Comparison of ENCODE assay signal across 9 mouse cellular contexts in the genomic region with DNA sequence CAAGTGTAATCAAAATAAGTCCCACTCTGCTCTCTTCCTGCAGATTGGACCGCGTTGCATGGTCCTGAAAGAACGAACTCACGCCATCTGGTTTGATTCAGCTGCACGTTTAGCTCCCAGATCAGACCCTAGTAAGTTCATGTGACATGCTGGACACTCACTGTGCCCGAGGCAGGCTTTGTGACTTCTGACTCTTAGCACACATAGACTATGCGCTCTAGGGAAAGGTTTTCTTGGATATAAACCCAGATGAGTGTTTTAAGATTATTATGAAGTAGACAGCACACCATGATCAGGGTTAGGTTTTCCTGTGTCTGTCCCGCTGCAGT. TPM values are rescaled to one million over a fixed set of nuclear protein-coding genes. Genes with fewer than 3 reads are reported as not detected.
A peak's percentile ranks its signal among the peaks of the same experiment; 100 is the strongest.
DNase-seq lines count a peak whose midpoint lies in the region; ATAC-seq and TF ChIP-seq lines count a peak whose summit lies in the region.
"Had no signal": no experiment of that assay in that cellular context is flagged by ENCODE, and none has a peak within 500 bp of the region (broad histone marks: within the 10 kb centered on the region; RNA-seq: fewer than 3 reads in every experiment).

No protein-coding gene starts in this region.

- H3K36me3 ChIP-seq in kidney, postnatal 0 days (ENCODE audit: insufficient read depth, low read length) = no peaks in the 10 kb centered on the region
- H3K36me3 ChIP-seq in embryonic facial prominence, embryonic 12.5 days = no peaks in the 10 kb centered on the region
- H3K36me3 ChIP-seq in hindbrain, embryonic 14.5 days (replicated peaks; ENCODE audit: control insufficient read depth, insufficient read depth) = no peaks in the 10 kb centered on the region
- H3K36me3 ChIP-seq in myocyte (ENCODE audit: control insufficient read depth, insufficient read depth) = no peaks in the 10 kb centered on the region

- no peak for TF ChIP-seq POLR2A in myocyte (IDR thresholded peaks at IDR 0.05; ENCODE audit: insufficient read length, low read depth)

- H3K27ac ChIP-seq in kidney, postnatal 0 days = peak overlapping the region; percentile 55; the same call in 1 of the 2 replicates
- peak overlapping the region; percentile 70 for H3K27ac ChIP-seq in embryonic facial prominence, embryonic 12.5 days
- peak overlapping the region; percentile 27; the same call in 1 of the 2 replicates for H3K27ac ChIP-seq in hindbrain, embryonic 14.5 days

- WGBS in kidney, postnatal 0 days = 24% methylated on average over 8 of the region's 8 CpGs
- 16% methylated on average over 8 of the region's 8 CpGs for WGBS in embryonic facial prominence, embryonic 12.5 days
- whole genome bisulfite sequencing in hindbrain, embryonic 14.5 days = 55% methylated on average over 8 of the region's 8 CpGs

- no peak overlapping the region for H3K9ac ChIP-seq in kidney, postnatal 0 days (ENCODE audit: low read depth, low read length)
- no peak overlapping the region for H3K9ac ChIP-seq in embryonic facial prominence, embryonic 12.5 days
- peak overlapping the region; percentile 13; the same call in 1 of the 2 replicates for H3K9ac ChIP-seq in hindbrain, embryonic 14.5 days

- TF ChIP-seq CTCF in kidney, postnatal 0 days (IDR thresholded peaks at IDR 0.05; ENCODE audit: low read depth) = no peak

- H3K4me2 ChIP-seq in kidney, postnatal 0 days (ENCODE audit: low read length) = peak overlapping the region; percentile 44
- H3K4me2 ChIP-seq in embryonic facial prominence, embryonic 12.5 days (replicated peaks) = peak overlapping the region; percentile 43
- H3K4me2 ChIP-seq in hindbrain, embryonic 14.5 days (replicated peaks) = peak overlapping the region; percentile 30
- peak overlapping the region; percentile 89 for H3K4me2 ChIP-seq in myocyte (ENCODE audit: low read depth)

- 0 out of 2 replicates have a peak overlapping the region, but pooled peaks have one; percentile 2 for H3K4me3 ChIP-seq in kidney, postnatal 0 days (replicated peaks; ENCODE audit: low read depth, low read length)
- H3K4me3 ChIP-seq in embryonic facial prominence, embryonic 12.5 days = 0 out of 2 replicates have a peak overlapping the region, but pooled peaks have one; percentile 12
- H3K4me3 ChIP-seq in hindbrain, embryonic 14.5 days (replicated peaks; ENCODE audit: low read length) = no peak overlapping the region
- H3K4me3 ChIP-seq in myocyte = peak overlapping the region; percentile 5

- no peaks in the 10 kb centered on the region for H3K9me3 ChIP-seq in kidney, postnatal 0 days (replicated peaks; ENCODE audit: low read length)
- H3K9me3 ChIP-seq in embryonic facial prominence, embryonic 12.5 days = no peaks in the 10 kb centered on the region
- H3K9me3 ChIP-seq in hindbrain, embryonic 14.5 days (ENCODE audit: control insufficient read depth, low read length) = 0 out of 2 replicates have a peak, but pooled peaks cover 5% of the 10 kb centered on the region

- H3ac ChIP-seq in myocyte (ENCODE audit: control insufficient read depth, insufficient read length) = no peak overlapping the region

- no peaks in the 10 kb centered on the region for H3K79me2 ChIP-seq in myocyte (ENCODE audit: control insufficient read depth, insufficient read depth)

- ATAC-seq in kidney, postnatal 0 days (replicated peaks; ENCODE audit: low FRiP score, low read depth) = peak; percentile 14; the same call in 1 of the 2 replicates
- ATAC-seq in embryonic facial prominence, embryonic 12.5 days (ENCODE audit: insufficient number of reproducible peaks, insufficient read depth, low FRiP score, low TSS enrichment) = no peak
- ATAC-seq in hindbrain, embryonic 14.5 days (ENCODE audit: low FRiP score) = peak; percentile 39; the same call in 1 of the 2 replicates
- ATAC-seq in megakaryocyte, adult 5-6 weeks (ENCODE audit: poor library complexity, severe bottlenecking) = no peak

- no peak for DNase-seq in kidney, postnatal 0 days (ENCODE audit: low spot score)
- DNase-seq in kidney, adult 8-10 months = no peak
- no peak for DNase-seq in hindbrain, embryonic 14.5 days (ENCODE audit: low spot score)
- DNase-seq in thymus, postnatal 14 days = no peak
- DNase-seq: thymus, postnatal 36 days had no signal

- H3K27me3 ChIP-seq in kidney, postnatal 0 days (ENCODE audit: insufficient read depth, low read length) = no peaks in the 10 kb centered on the region
- H3K27me3 ChIP-seq in embryonic facial prominence, embryonic 12.5 days = no peaks in the 10 kb centered on the region
- no peaks in the 10 kb centered on the region for H3K27me3 ChIP-seq in hindbrain, embryonic 14.5 days (ENCODE audit: control insufficient read depth, insufficient read depth, low read length)
- H3K27me3 ChIP-seq in myocyte (ENCODE audit: control insufficient read depth, insufficient read depth, insufficient read length) = no peaks in the 10 kb centered on the region

- H3K4me1 ChIP-seq in kidney, postnatal 0 days (replicated peaks; ENCODE audit: insufficient read depth, low read length) = peaks cover 16% of the 10 kb centered on the region
- H3K4me1 ChIP-seq in embryonic facial prominence, embryonic 12.5 days = peaks cover 27% of the 10 kb centered on the region
- H3K4me1 ChIP-seq in hindbrain, embryonic 14.5 days (replicated peaks; ENCODE audit: control insufficient read depth, insufficient read depth, low read length) = peaks cover 22% of the 10 kb centered on the region

TF ChIP-seq in myocyte, 11 proteins besides CTCF, POLR2A, EP300 and RAD21:
- no peak for TF ChIP-seq SRF (IDR thresholded peaks at IDR 0.05; ENCODE audit: control insufficient read depth, insufficient read length, low read depth)
- TF ChIP-seq MYOG (IDR thresholded peaks at IDR 0.05; ENCODE audit: control insufficient read depth in 1 of 3, insufficient read depth in 1 of 3, insufficient read length in 2 of 3, low read depth in 2 of 3) = no peak
- no peak for TF ChIP-seq MAX (IDR thresholded peaks at IDR 0.05; ENCODE audit: low read depth)
- no peak for TF ChIP-seq MYOD1 (IDR thresholded peaks at IDR 0.05; ENCODE audit: control insufficient read depth in 1 of 3, insufficient read length in 2 of 3, low read depth in 2 of 3)
- no peak for TF ChIP-seq REST (IDR thresholded peaks at IDR 0.05; ENCODE audit: insufficient read depth, insufficient read length)
- no peak for TF ChIP-seq E2F4 (IDR thresholded peaks at IDR 0.05; ENCODE audit: insufficient read depth)
- no peak for TF ChIP-seq USF1 (IDR thresholded peaks at IDR 0.05; ENCODE audit: low read depth)
- TF ChIP-seq TCF3 (IDR thresholded peaks at IDR 0.05; ENCODE audit: insufficient read length, low read depth) = no peak
- TF ChIP-seq CEBPB (IDR thresholded peaks at IDR 0.05; ENCODE audit: insufficient read depth, poor library complexity, severe bottlenecking) = no peak
- TF ChIP-seq POLR2AphosphoS2 (IDR thresholded peaks at IDR 0.05; ENCODE audit: insufficient read length, low read depth) = no peak

RNA-seq across cellular contexts. Expression of a gene that starts 8.2 kb away (rescaled TPM):
- polyA plus RNA-seq in kidney, postnatal 0 days (2015; fragmentation: Nextera tagmentation; extraction: Ambion mirVana) = not detected in 2 replicates
- not detected in 2 replicates for polyA plus RNA-seq in embryonic facial prominence, embryonic 12.5 days (2016; fragmentation: Nextera tagmentation; extraction: Ambion mirVana)
- polyA plus RNA-seq in hindbrain, embryonic 14.5 days (2014; fragmentation: Nextera tagmentation; extraction: Ambion mirVana) = not detected in 2 replicates
- not detected for polyA plus RNA-seq in myocyte (2012; fragmentation: generic; extraction: Trizol)
- not detected in 2 replicates for total RNA-seq in megakaryocyte, adult 5-6 weeks (2015)
- total RNA-seq in megakaryocyte, adult 5-6 weeks (2017) = not detected in 2 replicates
- polyA plus RNA-seq: frontal cortex, adult 2 months had no signal

Comparison
In these comparisons a context has a peak if more than half of its experiments do, and no peak if none do; other contexts are left out.
1. ATAC-seq: peak in kidney, postnatal 0 days (single experiment) and hindbrain, embryonic 14.5 days (single experiment); none in embryonic facial prominence, embryonic 12.5 days (single experiment) and megakaryocyte, adult 5-6 weeks (single experiment).
2. H3K4me2 ChIP-seq: peak in every context shown above with its lines; median percentile 89 in myocyte; 44 in kidney, postnatal 0 days; 43 in embryonic facial prominence, embryonic 12.5 days; 30 in hindbrain, embryonic 14.5 days.
3. Peak in every context shown above with its lines, with median percentiles within 50 percentile points of each other: H3K27ac ChIP-seq.